Mouse (Mus musculus): Measurements from ENCODE around the gene AL732309.1. TPM values are rescaled to one million over a fixed set of nuclear protein-coding genes. Genes with fewer than 3 reads are reported as not detected.

AL732309.1 gene
- polyA plus RNA-seq, 1 experiment from 2014 or later = 5.3 TPM

DNA sequence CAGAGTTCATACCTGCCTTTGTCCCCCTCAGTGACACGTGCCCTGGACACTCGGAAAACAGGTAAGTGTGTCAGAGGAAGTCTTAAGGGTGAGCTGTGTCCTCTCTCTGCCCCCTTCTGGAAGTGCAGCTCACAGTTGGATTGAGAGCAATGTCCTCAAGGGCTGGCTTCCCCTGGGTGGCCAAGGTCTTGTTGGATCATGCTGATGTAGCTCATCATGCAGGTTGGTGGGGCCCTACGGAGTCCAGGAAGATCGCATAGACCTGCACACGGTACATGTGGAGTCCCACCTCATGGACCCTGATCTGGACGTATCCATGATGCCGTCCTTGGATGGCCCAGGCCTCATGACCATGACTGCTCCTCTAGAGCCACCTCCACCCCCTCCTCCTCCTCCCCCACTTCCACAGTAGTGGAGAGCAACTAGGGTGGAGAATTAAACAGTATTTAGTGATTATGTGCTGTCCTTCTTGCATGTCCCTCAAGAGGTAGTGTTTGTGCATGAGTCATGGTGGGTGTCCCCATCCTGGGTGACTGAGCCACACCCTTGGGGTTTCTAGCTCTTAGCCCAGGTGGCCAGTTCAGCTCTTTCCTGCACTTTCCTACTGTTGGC is 42.2 kb upstream of the AL732309.1 start:
- Histone ChIP-seq H3K27me3 (ENCODE audit: control insufficient read depth, insufficient read depth, low read length) (peaks cover 61% of the 10 kb centered on the region), H3K9me3 (ENCODE audit: control insufficient read depth, low read length) (no peaks in the 10 kb centered on the region), H3K4me3 (replicated peaks; ENCODE audit: low read length) (no peak overlapping the region), H3K9ac (no peak overlapping the region), H3K27ac (no peak overlapping the region), H3K36me3 (replicated peaks; ENCODE audit: control insufficient read depth, insufficient read depth) (peaks cover 32% of the 10 kb centered on the region), H3K4me2 (replicated peaks) (no peak overlapping the region), H3K4me1 (replicated peaks; ENCODE audit: control insufficient read depth, insufficient read depth, low read length) (peaks cover 21% of the 10 kb centered on the region)
- WGBS = 78% methylated on average over 7 of the region's 7 CpGs
- no peak for ATAC-seq (ENCODE audit: low FRiP score)
- no peak for DNase-seq (ENCODE audit: low spot score)

- H3K27ac ChIP-seq = no peak within 1 kb of the TSS
- no peak within 1 kb of the TSS for H3K4me2 ChIP-seq (replicated peaks)
- no peak for ATAC-seq (ENCODE audit: low FRiP score)
- no peak within 1 kb of the TSS for H3K4me3 ChIP-seq (replicated peaks; ENCODE audit: low read length)
- H3K27me3 ChIP-seq (ENCODE audit: control insufficient read depth, insufficient read depth, low read length) = peaks cover 53% of the 10 kb centered on the region
- H3K9me3 ChIP-seq (ENCODE audit: control insufficient read depth, low read length) = no peaks in the 10 kb centered on the region
- DNase-seq (ENCODE audit: low spot score) = no peak
- no peak within 1 kb of the TSS for H3K9ac ChIP-seq
- 80% methylated on average over 6 of the region's 6 CpGs for WGBS
- peaks cover 21% of the 10 kb centered on the region for H3K4me1 ChIP-seq (replicated peaks; ENCODE audit: control insufficient read depth, insufficient read depth, low read length)
- H3K36me3 ChIP-seq (replicated peaks; ENCODE audit: control insufficient read depth, insufficient read depth) = peaks cover 36% of the 10 kb centered on the region
Observed at GRCm38 (mm10) chr2:25287927-25288649, 41.4 kb upstream of the AL732309.1 start, which contains the start of gene Tmem210. Gene Tmem210, plus strand, starts transcription at chr2:25288145.

GRCm38 (mm10) chr2:25286837-25287636 is 40.4 kb upstream of the AL732309.1 start:
- H3K27me3 ChIP-seq (ENCODE audit: control insufficient read depth, insufficient read depth, low read length) = peaks cover 42% of the 10 kb centered on the region
- no peak for ATAC-seq (ENCODE audit: low FRiP score)
- peaks cover 21% of the 10 kb centered on the region for H3K4me1 ChIP-seq (replicated peaks; ENCODE audit: control insufficient read depth, insufficient read depth, low read length)
- H3K9me3 ChIP-seq (ENCODE audit: control insufficient read depth, low read length) = no peaks in the 10 kb centered on the region
- H3K9ac ChIP-seq = no peak overlapping the region
- no peak overlapping the region for H3K4me2 ChIP-seq (replicated peaks)
- no peak overlapping the region for H3K27ac ChIP-seq
- no peak for DNase-seq (ENCODE audit: low spot score)
- no peak overlapping the region for H3K4me3 ChIP-seq (replicated peaks; ENCODE audit: low read length)
- 65% methylated on average over 7 of the region's 7 CpGs for WGBS
- H3K36me3 ChIP-seq (replicated peaks; ENCODE audit: control insufficient read depth, insufficient read depth) = peaks cover 47% of the 10 kb centered on the region

DNA sequence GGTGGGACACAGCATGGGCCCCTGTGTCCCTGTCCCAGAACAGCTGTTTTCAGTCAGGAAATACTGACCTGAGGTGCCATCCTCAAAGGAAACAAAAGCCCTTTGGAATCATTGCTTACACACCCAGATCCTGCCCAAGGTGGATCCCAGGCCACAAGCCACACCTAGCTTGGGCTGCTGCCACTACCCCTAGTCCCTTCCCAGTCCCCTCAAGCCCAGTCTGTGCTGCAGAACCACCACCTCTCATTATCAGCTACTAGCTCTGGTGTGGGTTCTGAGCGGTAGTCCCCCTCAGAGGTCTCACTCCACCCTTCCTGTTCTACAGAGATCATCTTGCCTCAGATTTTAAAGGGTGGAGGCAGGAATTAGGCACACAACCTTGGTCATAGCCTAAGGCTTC is 39.7 kb upstream of the AL732309.1 start:
- H3K4me3 ChIP-seq (replicated peaks; ENCODE audit: low read length) = no peak overlapping the region
- 83% methylated on average over 1 of the region's 1 CpGs for WGBS
- no peaks in the 10 kb centered on the region for H3K9me3 ChIP-seq (ENCODE audit: control insufficient read depth, low read length)
- peaks cover 35% of the 10 kb centered on the region for H3K27me3 ChIP-seq (ENCODE audit: control insufficient read depth, insufficient read depth, low read length)
- H3K4me2 ChIP-seq (replicated peaks) = no peak overlapping the region
- DNase-seq (ENCODE audit: low spot score) (no peak), ATAC-seq (ENCODE audit: low FRiP score) (no peak)
- peaks cover 21% of the 10 kb centered on the region for H3K4me1 ChIP-seq (replicated peaks; ENCODE audit: control insufficient read depth, insufficient read depth, low read length)
- no peak overlapping the region for H3K27ac ChIP-seq
- no peak overlapping the region for H3K9ac ChIP-seq
- H3K36me3 ChIP-seq (replicated peaks; ENCODE audit: control insufficient read depth, insufficient read depth) = peaks cover 53% of the 10 kb centered on the region

GRCm38 (mm10) chr2:25285551-25285950 is 38.9 kb upstream of the AL732309.1 start:
- DNase-seq (ENCODE audit: low spot score) (no peak), ATAC-seq (ENCODE audit: low FRiP score) (no peak)
- Histone ChIP-seq H3K36me3 (replicated peaks; ENCODE audit: control insufficient read depth, insufficient read depth) (peaks cover 60% of the 10 kb centered on the region), H3K4me2 (replicated peaks) (no peak overlapping the region), H3K4me3 (replicated peaks; ENCODE audit: low read length) (no peak overlapping the region), H3K9me3 (ENCODE audit: control insufficient read depth, low read length) (no peaks in the 10 kb centered on the region), H3K27ac (no peak overlapping the region), H3K9ac (no peak overlapping the region), H3K4me1 (replicated peaks; ENCODE audit: control insufficient read depth, insufficient read depth, low read length) (peaks cover 14% of the 10 kb centered on the region), H3K27me3 (ENCODE audit: control insufficient read depth, insufficient read depth, low read length) (peaks cover 28% of the 10 kb centered on the region)
- 92% methylated on average over 2 of the region's 2 CpGs for WGBS

GRCm38 (mm10) chr2:25278928-25279882 is 32.5 kb upstream of the AL732309.1 start:
- 61% methylated on average over 13 of the region's 13 CpGs for WGBS
- H3K4me2 ChIP-seq (replicated peaks) = no peak overlapping the region
- no peaks in the 10 kb centered on the region for H3K4me1 ChIP-seq (replicated peaks; ENCODE audit: control insufficient read depth, insufficient read depth, low read length)
- ATAC-seq (ENCODE audit: low FRiP score) = 0 out of 2 replicates have a peak, but pooled peaks have one; percentile 36
- H3K36me3 ChIP-seq (replicated peaks; ENCODE audit: control insufficient read depth, insufficient read depth) = peaks cover 99% of the 10 kb centered on the region
- no peaks in the 10 kb centered on the region for H3K27me3 ChIP-seq (ENCODE audit: control insufficient read depth, insufficient read depth, low read length)
- H3K9ac ChIP-seq = no peak overlapping the region
- H3K9me3 ChIP-seq (ENCODE audit: control insufficient read depth, low read length) = no peaks in the 10 kb centered on the region
- DNase-seq (ENCODE audit: low spot score) = peak; percentile 77
- no peak overlapping the region for H3K27ac ChIP-seq
- H3K4me3 ChIP-seq (replicated peaks; ENCODE audit: low read length) = no peak overlapping the region

DNA sequence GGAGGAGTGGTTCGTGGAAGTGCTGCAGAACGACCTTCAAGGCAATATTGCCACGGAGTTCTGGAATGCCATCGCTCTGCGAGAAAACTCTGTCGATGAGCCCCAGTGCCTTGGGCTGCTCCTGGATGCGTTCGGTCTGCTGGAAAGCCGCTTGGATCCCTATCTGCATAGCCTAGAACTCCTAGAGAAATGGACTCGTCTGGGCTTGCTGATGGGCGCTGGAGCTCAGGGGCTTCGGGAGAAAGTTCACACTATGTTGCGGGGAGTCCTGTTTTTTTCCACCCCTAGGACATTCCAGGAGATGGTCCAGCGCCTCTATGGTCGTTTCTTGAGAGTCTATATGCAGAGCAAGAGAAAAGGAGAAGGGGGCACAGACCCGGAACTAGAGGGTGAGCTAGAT is 26.3 kb upstream of the AL732309.1 start:
- Histone ChIP-seq H3K4me1 (replicated peaks; ENCODE audit: control insufficient read depth, insufficient read depth, low read length) (peaks cover 19% of the 10 kb centered on the region), H3K27ac (peak overlapping the region; percentile 52; the same call in 1 of the 2 replicates), H3K9ac (peak overlapping the region; percentile 95), H3K27me3 (ENCODE audit: control insufficient read depth, insufficient read depth, low read length) (no peaks in the 10 kb centered on the region), H3K36me3 (replicated peaks; ENCODE audit: control insufficient read depth, insufficient read depth) (peaks cover 76% of the 10 kb centered on the region), H3K4me3 (replicated peaks; ENCODE audit: low read length) (peak overlapping the region; percentile 84), H3K4me2 (replicated peaks) (peak overlapping the region; percentile 98), H3K9me3 (ENCODE audit: control insufficient read depth, low read length) (no peaks in the 10 kb centered on the region)
- WGBS = 42% methylated on average over 16 of the region's 16 CpGs
- ATAC-seq (ENCODE audit: low FRiP score) (no peak), DNase-seq (ENCODE audit: low spot score) (no peak)

DNA sequence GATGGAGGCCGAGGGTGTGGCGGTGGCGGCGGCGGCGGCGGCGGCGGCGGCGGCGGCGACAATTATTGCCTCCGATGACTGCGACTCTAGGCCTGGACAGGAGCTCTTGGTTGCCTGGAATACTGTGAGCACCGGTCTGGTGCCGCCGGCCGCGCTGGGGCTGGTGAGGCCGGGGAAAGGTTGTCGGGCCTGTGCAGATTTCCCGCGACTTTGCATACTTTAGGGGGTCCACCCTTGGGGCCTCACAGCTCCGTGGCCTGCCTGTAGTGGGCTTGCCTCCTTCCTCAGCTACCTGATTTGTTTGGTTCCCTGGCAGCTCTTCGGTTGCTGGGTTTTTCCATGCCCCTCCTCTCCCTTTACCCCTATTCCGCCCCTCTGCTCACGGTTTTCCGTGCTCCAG is 25.9 kb upstream of the AL732309.1 start:
- WGBS = under 1% methylated on average over 29 of the region's 29 CpGs
- Histone ChIP-seq H3K4me3 (replicated peaks; ENCODE audit: low read length) (peak overlapping the region; percentile 84), H3K9me3 (ENCODE audit: control insufficient read depth, low read length) (no peaks in the 10 kb centered on the region), H3K4me2 (replicated peaks) (peak overlapping the region; percentile 98), H3K36me3 (replicated peaks; ENCODE audit: control insufficient read depth, insufficient read depth) (peaks cover 75% of the 10 kb centered on the region), H3K27ac (peak overlapping the region; percentile 52; the same call in 1 of the 2 replicates), H3K4me1 (replicated peaks; ENCODE audit: control insufficient read depth, insufficient read depth, low read length) (peaks cover 21% of the 10 kb centered on the region), H3K9ac (peak overlapping the region; percentile 95), H3K27me3 (ENCODE audit: control insufficient read depth, insufficient read depth, low read length) (no peaks in the 10 kb centered on the region)
- ATAC-seq (ENCODE audit: low FRiP score) (peak; percentile 73), DNase-seq (ENCODE audit: low spot score) (no peak)
